ENCODE assay signal across 24 mouse cellular contexts in genomic region chr7:18970956-18971355, GRCm38 (mm10). TPM values are rescaled to one million over a fixed set of nuclear protein-coding genes. Genes with fewer than 3 reads are reported as not detected.
DNase-seq lines count a peak whose midpoint lies in the region; ATAC-seq and TF ChIP-seq lines count a peak whose summit lies in the region.
"Had no signal": no experiment of that assay in that cellular context is flagged by ENCODE, and none has a peak within 500 bp of the region (broad histone marks: within the 10 kb centered on the region; RNA-seq: fewer than 3 reads in every experiment).

No protein-coding gene starts in this region.

- H3K9ac ChIP-seq in heart, adult 2 months (ENCODE audit: low read depth, low read length) = no peak overlapping the region
- no peak overlapping the region for H3K9ac ChIP-seq in liver, embryonic 14.5 days (replicated peaks)
- no peak overlapping the region for H3K9ac ChIP-seq in liver, embryonic 12.5 days
- no peak overlapping the region for H3K9ac ChIP-seq in heart, embryonic 11.5 days (ENCODE audit: low read depth, low read length)
- H3K9ac ChIP-seq: embryonic facial prominence, embryonic 12.5 days; kidney, embryonic 15.5 days had no signal

- intact Hi-C loops in heart, adult 2 months (cut with DNase I) = no loop called here
- intact Hi-C loops in heart, postnatal 10 days (cut with DNase I) = no loop called here

- H3K27me3 ChIP-seq in heart, adult 2 months (ENCODE audit: control insufficient read depth, insufficient read depth, low read length) = no peaks in the 10 kb centered on the region
- H3K27me3 ChIP-seq in liver, embryonic 14.5 days (ENCODE audit: control insufficient read depth, insufficient read depth, low read length) = no peaks in the 10 kb centered on the region; the same call in 1 of the 2 replicates
- H3K27me3 ChIP-seq in liver, embryonic 12.5 days (replicated peaks) = peaks cover 19% of the 10 kb centered on the region
- H3K27me3 ChIP-seq in heart, embryonic 11.5 days (ENCODE audit: control insufficient read depth, insufficient read depth, low read length) = peaks cover 3% of the 10 kb centered on the region; the same call in 1 of the 2 replicates

- H3K4me1 ChIP-seq in heart, adult 2 months (ENCODE audit: control insufficient read depth, insufficient read depth, low read length) = no peaks in the 10 kb centered on the region
- no peaks in the 10 kb centered on the region for H3K4me1 ChIP-seq in liver, embryonic 14.5 days (replicated peaks; ENCODE audit: control insufficient read depth in 2 of 2, insufficient read depth in 2 of 2, low read length in 1 of 2)
- H3K4me1 ChIP-seq in liver, embryonic 12.5 days = no peaks in the 10 kb centered on the region
- no peaks in the 10 kb centered on the region for H3K4me1 ChIP-seq in heart, embryonic 11.5 days (ENCODE audit: control insufficient read depth, insufficient read depth, low read length)
- H3K4me1 ChIP-seq: embryonic facial prominence, embryonic 12.5 days; kidney, embryonic 15.5 days; limb, embryonic 10.5 days had no signal

- no peaks in the 10 kb centered on the region for H3K36me3 ChIP-seq in heart, adult 2 months (ENCODE audit: control insufficient read depth, insufficient read depth, low read length)
- no peaks in the 10 kb centered on the region for H3K36me3 ChIP-seq in liver, embryonic 14.5 days (replicated peaks; ENCODE audit: control insufficient read depth, insufficient read depth, low read depth)
- no peaks in the 10 kb centered on the region for H3K36me3 ChIP-seq in liver, embryonic 12.5 days
- no peaks in the 10 kb centered on the region for H3K36me3 ChIP-seq in heart, embryonic 11.5 days (ENCODE audit: control insufficient read depth, insufficient read depth, low read length)
- H3K36me3 ChIP-seq: embryonic facial prominence, embryonic 12.5 days; kidney, embryonic 15.5 days; limb, embryonic 10.5 days had no signal

- ATAC-seq in liver, embryonic 14.5 days (ENCODE audit: insufficient read depth) = no peak
- ATAC-seq in liver, embryonic 12.5 days = no peak
- ATAC-seq in erythroid progenitor cell, adult 5-6 weeks (replicated peaks; ENCODE audit: low FRiP score, poor library complexity, severe bottlenecking) = no peak
- ATAC-seq in heart, embryonic 11.5 days (replicated peaks; ENCODE audit: insufficient number of reproducible peaks, low FRiP score, low TSS enrichment) = no peak
- ATAC-seq: hindbrain, embryonic 16.5 days; midbrain, embryonic 16.5 days had no signal

- H3K9me3 ChIP-seq in liver, embryonic 14.5 days (ENCODE audit: control insufficient read depth, low read length) = no peaks in the 10 kb centered on the region
- 0 out of 2 replicates have a peak, but pooled peaks cover 5% of the 10 kb centered on the region for H3K9me3 ChIP-seq in liver, embryonic 12.5 days (replicated peaks)
- H3K9me3 ChIP-seq in heart, embryonic 11.5 days (replicated peaks; ENCODE audit: control insufficient read depth, low read length) = 0 out of 2 replicates have a peak, but pooled peaks cover 2% of the 10 kb centered on the region
- H3K9me3 ChIP-seq: embryonic facial prominence, embryonic 12.5 days; kidney, embryonic 15.5 days had no signal

- DNase-seq in heart, adult 2 months = no peak
- DNase-seq in heart, postnatal 10 days = no peak
- no peak for DNase-seq in liver, embryonic 14.5 days (ENCODE audit: low read depth in 3 of 3, low spot score in 3 of 3)
- peak; percentile 46 for DNase-seq in A20 (ENCODE audit: low read depth, low spot score)
- peak; percentile 28 for DNase-seq in NIH3T3 (ENCODE audit: low read depth)
- DNase-seq: adrenal gland, postnatal 25 days; cerebellum, adult 9-10 months; gastrocnemius, postnatal 10 days; heart, adult 18-20 months; heart, postnatal 14 days; right cerebral cortex, adult 18-20 months had no signal

- H3K79me2 ChIP-seq in heart, adult 2 months (replicated peaks; ENCODE audit: control insufficient read depth, insufficient read depth, low read length) = no peaks in the 10 kb centered on the region

- TF ChIP-seq EP300 in heart, adult 2 months (IDR thresholded peaks at IDR 0.05; ENCODE audit: insufficient read depth, low read depth, low read length) = no peak
- no peak for TF ChIP-seq EP300 in liver, embryonic 14.5 days (IDR thresholded peaks at IDR 0.05; ENCODE audit: low read depth)

- no peak overlapping the region for H3K27ac ChIP-seq in heart, adult 2 months
- no peak overlapping the region for H3K27ac ChIP-seq in liver, embryonic 14.5 days
- no peak overlapping the region for H3K27ac ChIP-seq in liver, embryonic 12.5 days
- no peak overlapping the region for H3K27ac ChIP-seq in heart, embryonic 11.5 days (ENCODE audit: low read depth, low read length)
- H3K27ac ChIP-seq: embryonic facial prominence, embryonic 12.5 days; kidney, embryonic 15.5 days; limb, embryonic 10.5 days had no signal

- 87% methylated on average over 3 of the region's 3 CpGs for WGBS in heart, adult 2 months
- 73% methylated on average over 3 of the region's 3 CpGs for WGBS in liver, embryonic 14.5 days (ENCODE audit: insufficient replicate concordance)
- 81% methylated on average over 3 of the region's 3 CpGs for WGBS in liver, embryonic 12.5 days (ENCODE audit: insufficient replicate concordance)
- WGBS in heart, embryonic 11.5 days (ENCODE audit: insufficient replicate concordance) = 88% methylated on average over 3 of the region's 3 CpGs

- no peak overlapping the region for H3K4me3 ChIP-seq in heart, adult 2 months
- H3K4me3 ChIP-seq in liver, embryonic 14.5 days (ENCODE audit: insufficient read depth in 1 of 2, low read depth in 2 of 2, low read length in 2 of 2) = no peak overlapping the region
- no peak overlapping the region for H3K4me3 ChIP-seq in liver, embryonic 12.5 days
- no peak overlapping the region for H3K4me3 ChIP-seq in heart, embryonic 11.5 days (ENCODE audit: low read depth, low read length)
- H3K4me3 ChIP-seq: embryonic facial prominence, embryonic 12.5 days; kidney, embryonic 15.5 days; limb, embryonic 10.5 days had no signal

- TF ChIP-seq CTCF in heart, adult 2 months (IDR thresholded peaks at IDR 0.05) = peak; percentile 47
- TF ChIP-seq CTCF in liver, embryonic 14.5 days (IDR thresholded peaks at IDR 0.05; ENCODE audit: low read depth) = peak; percentile 39; the same call in 1 of the 2 replicates

- H3K4me2 ChIP-seq in liver, embryonic 14.5 days (ENCODE audit: low read depth) = no peak overlapping the region
- no peak overlapping the region for H3K4me2 ChIP-seq in liver, embryonic 12.5 days
- H3K4me2 ChIP-seq in heart, embryonic 11.5 days = no peak overlapping the region
- H3K4me2 ChIP-seq: embryonic facial prominence, embryonic 12.5 days; kidney, embryonic 15.5 days had no signal

- no peak for TF ChIP-seq POLR2A in heart, adult 2 months (IDR thresholded peaks at IDR 0.05; ENCODE audit: insufficient read depth, low read depth, low read length)

RNA-seq across cellular contexts. Expression of gene Nanos2, which starts 16.2 kb away (rescaled TPM):
- not detected for total RNA-seq in heart, adult 2 months (2021)
- 0.08 TPM in 1 of 2 replicates, not detected in the other for polyA plus RNA-seq in heart, adult 2 months (2012; rRNA removed)
- total RNA-seq in heart, postnatal 10 days (2021) = not detected
- not detected in 2 replicates for polyA plus RNA-seq in liver, embryonic 14.5 days (2012; rRNA removed)
- not detected in 2 replicates for polyA plus RNA-seq in liver, embryonic 14.5 days (2014; fragmentation: Nextera tagmentation; extraction: Ambion mirVana)
- not detected in 2 replicates for polyA plus RNA-seq in liver, embryonic 12.5 days (2016; fragmentation: Nextera tagmentation; extraction: Ambion mirVana)
- total RNA-seq in erythroid progenitor cell, adult 5-6 weeks (2015; ENCODE audit: low replicate concordance) = not detected in 2 replicates
- total RNA-seq in erythroid progenitor cell, adult 5-6 weeks (2017; ENCODE audit: low replicate concordance) = not detected in 2 replicates
- polyA plus RNA-seq in heart, embryonic 11.5 days (2014; fragmentation: Nextera tagmentation; extraction: Ambion mirVana) = not detected in 2 replicates
- total RNA-seq: adrenal gland, postnatal 25 days; gastrocnemius, postnatal 10 days; heart, adult 18-20 months; heart, postnatal 14 days; megakaryocyte, adult 5-6 weeks had no signal
- polyA plus RNA-seq: embryonic facial prominence, embryonic 12.5 days; kidney, embryonic 15.5 days; limb, embryonic 10.5 days; liver, embryonic 16.5 days; small intestine, adult 2 months; stomach, embryonic 14.5 days had no signal

RNA-seq across cellular contexts. Expression of gene Mypop, which starts 20.1 kb away (rescaled TPM):
- total RNA-seq in heart, adult 2 months (2021) = 1 to 10 TPM; 3.5 to 3.9 TPM
- 3.4 and 4.0 TPM in 2 replicates for polyA plus RNA-seq in heart, adult 2 months (2012; rRNA removed)
- 1 to 10 TPM; 1.7 to 2.4 TPM for total RNA-seq in heart, postnatal 10 days (2021)
- polyA plus RNA-seq in liver, embryonic 14.5 days (2012; rRNA removed) = 0.20 and 0.21 TPM in 2 replicates
- polyA plus RNA-seq in liver, embryonic 14.5 days (2014; fragmentation: Nextera tagmentation; extraction: Ambion mirVana) = 0.30 and 0.34 TPM in 2 replicates
- 1.3 and 1.7 TPM in 2 replicates for polyA plus RNA-seq in liver, embryonic 12.5 days (2016; fragmentation: Nextera tagmentation; extraction: Ambion mirVana)
- total RNA-seq in erythroid progenitor cell, adult 5-6 weeks (2015; ENCODE audit: low replicate concordance) = not detected in 2 replicates
- not detected in 2 replicates for total RNA-seq in erythroid progenitor cell, adult 5-6 weeks (2017; ENCODE audit: low replicate concordance)
- 2.1 and 2.2 TPM in 2 replicates for polyA plus RNA-seq in heart, embryonic 11.5 days (2014; fragmentation: Nextera tagmentation; extraction: Ambion mirVana)

RNA-seq across cellular contexts. Expression of gene Irf2bp1, which starts 32.9 kb away (rescaled TPM):
- total RNA-seq in heart, adult 2 months (2021) = 10 to 100 TPM; 22.5 to 24.5 TPM
- polyA plus RNA-seq in heart, adult 2 months (2012; rRNA removed) = 12.7 and 15.1 TPM in 2 replicates
- 10 to 100 TPM; 24.5 to 29.5 TPM for total RNA-seq in heart, postnatal 10 days (2021)
- 6.8 and 8.3 TPM in 2 replicates for polyA plus RNA-seq in liver, embryonic 14.5 days (2012; rRNA removed)
- 6.8 and 7.9 TPM in 2 replicates for polyA plus RNA-seq in liver, embryonic 14.5 days (2014; fragmentation: Nextera tagmentation; extraction: Ambion mirVana)
- 20.1 and 22.3 TPM in 2 replicates for polyA plus RNA-seq in liver, embryonic 12.5 days (2016; fragmentation: Nextera tagmentation; extraction: Ambion mirVana)
- total RNA-seq in erythroid progenitor cell, adult 5-6 weeks (2015; ENCODE audit: low replicate concordance) = 4.6 and 6.1 TPM in 2 replicates
- total RNA-seq in erythroid progenitor cell, adult 5-6 weeks (2017; ENCODE audit: low replicate concordance) = 3.3 and 6.5 TPM in 2 replicates
- polyA plus RNA-seq in heart, embryonic 11.5 days (2014; fragmentation: Nextera tagmentation; extraction: Ambion mirVana) = 13.9 and 14.2 TPM in 2 replicates

RNA-seq across cellular contexts. Expression of gene Nova2, which starts 45.3 kb away (rescaled TPM):
- total RNA-seq in heart, adult 2 months (2021) = 1 to 10 TPM; 4.3 to 5.1 TPM
- 1.5 and 1.7 TPM in 2 replicates for polyA plus RNA-seq in heart, adult 2 months (2012; rRNA removed)
- 10 to 100 TPM in 1 of 2 experiments, 1 to 10 TPM in 1; 9.9 to 10.1 TPM for total RNA-seq in heart, postnatal 10 days (2021)
- 0.11 TPM in 2 replicates for polyA plus RNA-seq in liver, embryonic 14.5 days (2012; rRNA removed)
- 0.03 and 0.05 TPM in 2 replicates for polyA plus RNA-seq in liver, embryonic 14.5 days (2014; fragmentation: Nextera tagmentation; extraction: Ambion mirVana)
- polyA plus RNA-seq in liver, embryonic 12.5 days (2016; fragmentation: Nextera tagmentation; extraction: Ambion mirVana) = 0.13 and 0.16 TPM in 2 replicates
- not detected in 2 replicates for total RNA-seq in erythroid progenitor cell, adult 5-6 weeks (2015; ENCODE audit: low replicate concordance)
- not detected in 2 replicates for total RNA-seq in erythroid progenitor cell, adult 5-6 weeks (2017; ENCODE audit: low replicate concordance)
- polyA plus RNA-seq in heart, embryonic 11.5 days (2014; fragmentation: Nextera tagmentation; extraction: Ambion mirVana) = 0.77 and 0.93 TPM in 2 replicates
- total RNA-seq: megakaryocyte, adult 5-6 weeks had no signal

RNA-seq across cellular contexts. Expression of gene Foxa3, which starts 52.4 kb away (rescaled TPM):
- total RNA-seq in heart, adult 2 months (2021) = not detected
- 0.06 TPM in 1 of 2 replicates, not detected in the other for polyA plus RNA-seq in heart, adult 2 months (2012; rRNA removed)
- total RNA-seq in heart, postnatal 10 days (2021) = not detected
- 12.2 and 13.9 TPM in 2 replicates for polyA plus RNA-seq in liver, embryonic 14.5 days (2012; rRNA removed)
- polyA plus RNA-seq in liver, embryonic 14.5 days (2014; fragmentation: Nextera tagmentation; extraction: Ambion mirVana) = 25.7 and 26.5 TPM in 2 replicates
- polyA plus RNA-seq in liver, embryonic 12.5 days (2016; fragmentation: Nextera tagmentation; extraction: Ambion mirVana) = 25.3 and 26.6 TPM in 2 replicates
- not detected in 2 replicates for total RNA-seq in erythroid progenitor cell, adult 5-6 weeks (2015; ENCODE audit: low replicate concordance)
- total RNA-seq in erythroid progenitor cell, adult 5-6 weeks (2017; ENCODE audit: low replicate concordance) = not detected in 2 replicates
- polyA plus RNA-seq in heart, embryonic 11.5 days (2014; fragmentation: Nextera tagmentation; extraction: Ambion mirVana) = 0.59 TPM in 1 of 2 replicates, not detected in the other
- total RNA-seq: adrenal gland, postnatal 25 days; heart, adult 18-20 months; heart, postnatal 14 days; megakaryocyte, adult 5-6 weeks had no signal
- polyA plus RNA-seq: cortical plate, adult 2 months; hindbrain, embryonic 16.5 days; limb, embryonic 10.5 days; midbrain, embryonic 16.5 days had no signal

Comparison
In these comparisons a context has a peak if more than half of its experiments do, and no peak if none do; other contexts are left out.
1. DNase-seq: peak in A20 (single experiment) and NIH3T3 (single experiment); none in heart, adult 2 months (0 of 2), heart, postnatal 10 days (0 of 2) and liver, embryonic 14.5 days (0 of 3).